Mouse (Mus musculus) heart, embryonic 14.5 days (tissue): Measurements from ENCODE around the gene Cdkn2aip. TPM values are rescaled to one million over a fixed set of nuclear protein-coding genes. Genes with fewer than 3 reads are reported as not detected.

Experiments used
- ATAC-seq: fragments of 200-750 bp; cut with Nextera tagmentation; 2 replicates; pipeline ENCODE4 v1.8.0; 2017; ENCODE audit warnings: low read depth, moderate TSS enrichment; ENCODE audit not compliant: insufficient number of reproducible peaks, insufficient read depth, low FRiP score
- H3K27ac ChIP-seq, 2 experiments: fragments of 200-500 bp in 1 of 2; fragments of 300-500 bp in 1 of 2; sonication (generic) in 1 of 2; replicated peaks in 1 of 2; 2 replicates each; pipeline ENCODE4 v1.5.1; 2012 to 2014; ENCODE audit warnings: low read depth in 2 of 2, low read length in 2 of 2, control low read depth in 1 of 2, mild to moderate bottlenecking in 1 of 2, mixed read lengths in 1 of 2; ENCODE audit not compliant: control insufficient read depth in 1 of 2, insufficient read depth in 1 of 2
- H3K27me3 ChIP-seq: fragments of 300-500 bp; sonication (generic); 2 replicates; pipeline ENCODE4 v1.6.1; 2014; ENCODE audit warnings: mild to moderate bottlenecking, low read length, control low read depth; ENCODE audit not compliant: control insufficient read depth, insufficient read depth
- H3K36me3 ChIP-seq: fragments of 300-500 bp; sonication (generic); 2 replicates; pipeline ENCODE4 v1.6.1; 2014; ENCODE audit warnings: mild to moderate bottlenecking, control low read depth, low read length, mixed read lengths; ENCODE audit not compliant: control insufficient read depth, insufficient read depth
- H3K4me1 ChIP-seq, 2 experiments: fragments of 200-500 bp in 1 of 2; fragments of 300-500 bp in 1 of 2; sonication (generic) in 1 of 2; 2 replicates each; pipeline ENCODE4 v1.6.1; 2012 to 2014; ENCODE audit warnings: low read length in 2 of 2, control low read depth in 1 of 2, mixed read lengths in 1 of 2; ENCODE audit not compliant: control insufficient read depth in 2 of 2, insufficient read depth in 2 of 2
- H3K4me2 ChIP-seq: fragments of 300-500 bp; sonication (generic); 2 replicates; pipeline ENCODE4 v1.6.1; 2014; ENCODE audit warnings: mild to moderate bottlenecking, low read length
- H3K4me3 ChIP-seq, 2 experiments: fragments of 200-500 bp in 1 of 2; fragments of 300-500 bp in 1 of 2; sonication (generic) in 1 of 2; 2 replicates each; pipeline ENCODE4 v1.5.1; 2012 to 2014; ENCODE audit warnings: low read length in 2 of 2, mild to moderate bottlenecking in 2 of 2, control low read depth in 1 of 2, low read depth in 1 of 2, moderate library complexity in 1 of 2; ENCODE audit not compliant: control insufficient read depth in 1 of 2, insufficient read depth in 1 of 2
- H3K9ac ChIP-seq: fragments of 300-500 bp; sonication (generic); 2 replicates; pipeline ENCODE4 v1.6.1; 2014; ENCODE audit warnings: mild to moderate bottlenecking, low read length
- H3K9me3 ChIP-seq: fragments of 300-500 bp; sonication (generic); 2 replicates; pipeline ENCODE4 v1.6.1; 2016; ENCODE audit warnings: low read length, control low read depth; ENCODE audit not compliant: control insufficient read depth
- WGBS: fragments of 180-500 bp; shearing (Covaris S2); extraction: QIAGEN DNeasy Blood & Tissue Kit; methylation state at CpG from one replicate; pipeline ENCODE4 v1.1.7; 2014; 5-methylcytosine and 5-hydroxymethylcytosine counted together
- polyA plus RNA-seq: library from polyadenylated mRNA; unstranded; fragments of >200 nt; fragmentation: Nextera tagmentation; extraction: Ambion mirVana; gene quantifications from 2 replicates; pipeline ENCODE4 v1.2.1, GENCODE M21; 2014

Gene Cdkn2aip
- polyA plus RNA-seq, 1 experiment from 2014 or later: 15.8 TPM

GRCm38 (mm10) chr8:47746304-47746703, 32.6 kb upstream of the Cdkn2aip start:
- no peak overlapping the region for H3K27ac ChIP-seq
- no peak for ATAC-seq
- no peaks in the 10 kb centered on the region for H3K9me3 ChIP-seq
- no peak overlapping the region for H3K4me3 ChIP-seq
- no peaks in the 10 kb centered on the region for H3K27me3 ChIP-seq
- WGBS: 80% methylated on average over 12 of the region's 12 CpGs
- H3K4me1 ChIP-seq: 0 out of 4 replicates have a peak, but pooled peaks cover 0 to 2% of the 10 kb centered on the region in 2 experiments
- no peaks in the 10 kb centered on the region for H3K36me3 ChIP-seq
- H3K9ac ChIP-seq: no peak overlapping the region
- H3K4me2 ChIP-seq: no peak overlapping the region

DNA sequence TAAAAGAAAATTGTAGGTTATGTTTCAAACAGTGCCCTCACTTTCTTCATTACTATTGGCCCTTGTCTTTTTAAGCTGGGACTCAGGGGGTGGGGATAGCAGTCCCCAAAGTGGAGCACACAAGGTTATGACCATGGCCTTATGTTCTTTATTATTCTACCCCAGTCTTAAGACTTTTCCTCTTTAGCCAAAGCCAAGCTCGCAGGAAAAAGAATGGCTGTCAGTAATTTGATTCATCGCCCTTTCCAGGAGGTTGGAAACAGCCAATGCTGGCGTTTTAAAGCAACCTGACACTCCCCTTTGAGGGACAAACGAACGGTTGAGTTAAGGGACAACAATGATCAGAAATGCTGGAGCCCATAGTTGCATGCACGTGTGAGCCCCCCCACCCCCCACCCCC, 32.1 kb upstream of the Cdkn2aip start:
- no peak overlapping the region for H3K4me2 ChIP-seq
- 58% methylated on average over 6 of the region's 6 CpGs for WGBS
- H3K9ac ChIP-seq: no peak overlapping the region
- 0 out of 4 replicates have a peak, but pooled peaks cover 0 to 2% of the 10 kb centered on the region in 2 experiments for H3K4me1 ChIP-seq
- H3K4me3 ChIP-seq: no peak overlapping the region
- no peaks in the 10 kb centered on the region for H3K9me3 ChIP-seq
- no peaks in the 10 kb centered on the region for H3K27me3 ChIP-seq
- ATAC-seq: no peak
- H3K36me3 ChIP-seq: no peaks in the 10 kb centered on the region
- no peak overlapping the region for H3K27ac ChIP-seq

- H3K27me3 ChIP-seq: no peaks in the 10 kb centered on the region
- no peak for ATAC-seq
- H3K36me3 ChIP-seq: no peaks in the 10 kb centered on the region
- H3K4me1 ChIP-seq: 0 out of 4 replicates have a peak, but pooled peaks cover 0 to 2% of the 10 kb centered on the region in 2 experiments
- no peak overlapping the region for H3K27ac ChIP-seq
- no peak overlapping the region for H3K4me3 ChIP-seq
- 71% methylated on average over 9 of the region's 9 CpGs for WGBS
- H3K9me3 ChIP-seq: no peaks in the 10 kb centered on the region
- H3K9ac ChIP-seq: no peak overlapping the region
- H3K4me2 ChIP-seq: no peak overlapping the region
Observed at GRCm38 (mm10) chr8:47744803-47745202, 31.1 kb upstream of the Cdkn2aip start.

- 8% methylated on average over 11 of the region's 11 CpGs for WGBS
- no peak overlapping the region for H3K4me3 ChIP-seq
Observed at GRCm38 (mm10) chr8:47743419-47743818, 29.7 kb upstream of the Cdkn2aip start.

DNA sequence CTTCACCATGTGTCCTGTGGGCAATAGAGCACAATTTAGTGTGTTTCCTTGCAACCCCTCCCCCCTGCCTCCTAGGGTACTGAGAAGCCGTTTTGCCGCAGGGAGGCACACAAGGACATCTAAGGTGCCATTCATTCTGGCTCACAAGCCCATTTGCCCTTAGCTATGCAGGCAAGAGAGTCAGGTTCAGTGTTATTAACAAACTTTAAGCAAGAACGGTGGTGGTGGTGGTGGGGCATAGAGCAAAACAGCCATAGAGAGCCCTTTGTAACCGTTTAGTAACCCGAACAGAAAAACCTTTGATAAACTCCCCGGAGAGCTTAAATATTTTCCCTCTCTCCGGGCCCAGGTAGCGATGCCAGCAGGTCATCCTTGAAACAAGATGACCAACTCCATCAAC, 29.3 kb upstream of the Cdkn2aip start:
- no peak overlapping the region for H3K4me3 ChIP-seq
- H3K27me3 ChIP-seq: no peaks in the 10 kb centered on the region

More at GRCm38 (mm10) chr8:47743419-47743818, 29.7 kb upstream of the Cdkn2aip start:
- no peak for ATAC-seq
- no peaks in the 10 kb centered on the region for H3K27me3 ChIP-seq
- H3K27ac ChIP-seq: no peak overlapping the region
- H3K9me3 ChIP-seq: no peaks in the 10 kb centered on the region
- H3K36me3 ChIP-seq: no peaks in the 10 kb centered on the region
- H3K9ac ChIP-seq: no peak overlapping the region
- peak overlapping the region; percentile 30 for H3K4me2 ChIP-seq
- H3K4me1 ChIP-seq: 0 out of 4 replicates have a peak, but pooled peaks cover 0 to 2% of the 10 kb centered on the region in 2 experiments

DNA sequence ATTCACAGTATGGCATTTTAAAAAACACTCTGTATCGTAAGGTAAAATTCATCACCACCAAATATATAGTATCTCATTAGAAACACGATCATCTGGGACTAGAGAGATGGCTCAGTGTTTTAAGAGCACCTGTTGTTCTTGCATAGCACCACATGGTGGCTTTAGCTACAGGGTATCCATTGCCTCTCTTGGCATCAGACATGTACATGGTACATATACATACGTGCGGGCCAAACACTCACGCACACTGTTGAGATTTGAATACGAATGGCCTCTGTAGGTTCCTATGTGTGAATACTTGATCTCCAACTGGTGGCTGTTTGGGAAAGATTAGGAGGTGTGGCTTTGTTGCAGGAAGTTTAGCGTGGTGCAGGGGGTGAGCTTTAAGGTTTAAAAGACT, 28.6 kb upstream of the Cdkn2aip start:
- H3K9ac ChIP-seq: no peak overlapping the region
- H3K4me1 ChIP-seq: 0 out of 4 replicates have a peak, but pooled peaks cover 0 to 2% of the 10 kb centered on the region in 2 experiments
- H3K36me3 ChIP-seq: no peaks in the 10 kb centered on the region
- H3K4me2 ChIP-seq: no peak overlapping the region
- WGBS: 75% methylated on average over 7 of the region's 7 CpGs
- no peak overlapping the region for H3K27ac ChIP-seq
- H3K4me3 ChIP-seq: no peak overlapping the region
- no peaks in the 10 kb centered on the region for H3K9me3 ChIP-seq
- no peak for ATAC-seq
- no peaks in the 10 kb centered on the region for H3K27me3 ChIP-seq

More for the DNA sequence above, 29.3 kb upstream of the Cdkn2aip start:
- no peak for ATAC-seq
- Histone ChIP-seq H3K4me2 (peak overlapping the region; percentile 30), H3K36me3 (no peaks in the 10 kb centered on the region), H3K9me3 (no peaks in the 10 kb centered on the region), H3K4me1 (0 out of 4 replicates have a peak, but pooled peaks cover 0 to 2% of the 10 kb centered on the region in 2 experiments), H3K27ac (no peak overlapping the region), H3K9ac (no peak overlapping the region)
- 30% methylated on average over 8 of the region's 8 CpGs for WGBS

DNA sequence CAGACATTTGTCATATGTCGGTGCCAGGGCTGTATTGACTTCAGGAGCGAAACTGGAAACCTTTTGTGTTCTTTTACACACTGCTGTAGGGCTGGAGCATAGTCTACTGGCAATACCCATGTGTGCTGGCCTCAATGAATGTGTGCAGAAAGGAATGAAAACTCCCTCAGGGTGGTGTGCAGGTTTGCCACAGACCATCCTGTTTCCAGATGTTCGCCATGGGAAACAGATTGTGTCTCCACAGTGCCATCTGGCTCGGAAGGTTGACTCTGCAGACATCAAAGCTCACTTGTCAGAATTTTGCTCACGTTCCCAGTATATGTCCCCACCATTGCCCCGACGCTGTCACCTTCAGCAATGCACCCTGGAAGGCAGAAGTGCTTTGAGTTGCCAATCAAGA, 23.4 kb upstream of the Cdkn2aip start:
- no peak overlapping the region for H3K4me3 ChIP-seq
- H3K27ac ChIP-seq: no peak overlapping the region
- H3K9me3 ChIP-seq: no peaks in the 10 kb centered on the region
- H3K4me2 ChIP-seq: no peak overlapping the region
- no peaks in the 10 kb centered on the region for H3K27me3 ChIP-seq
- peaks cover 0 to 4% of the 10 kb centered on the region in 2 experiments; a peak in 1 of 4 replicates for H3K4me1 ChIP-seq
- WGBS: 45% methylated on average over 7 of the region's 7 CpGs
- H3K9ac ChIP-seq: no peak overlapping the region
- no peaks in the 10 kb centered on the region for H3K36me3 ChIP-seq
- ATAC-seq: no peak

DNA sequence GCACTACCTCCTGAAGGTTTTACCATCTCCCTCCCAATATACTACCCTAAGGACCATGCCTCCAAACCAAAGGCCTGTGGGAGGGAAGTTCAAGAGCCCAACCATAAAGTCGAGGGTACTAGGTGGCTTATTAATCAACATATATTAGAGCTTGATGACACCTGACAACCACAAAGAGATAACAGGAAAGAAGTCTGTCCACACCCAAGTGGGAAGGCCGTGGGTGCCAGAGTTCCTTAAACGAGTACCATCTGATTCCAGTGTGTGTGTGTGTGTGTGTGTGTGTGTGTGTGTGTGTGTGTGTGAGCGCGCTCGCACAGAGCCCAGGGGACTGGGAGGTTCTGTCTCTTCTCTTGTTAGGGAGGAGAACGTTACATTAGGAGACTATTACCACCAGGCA, 15.6 kb upstream of the Cdkn2aip start:
- Histone ChIP-seq H3K4me2 (no peak overlapping the region), H3K36me3 (no peaks in the 10 kb centered on the region), H3K27me3 (no peaks in the 10 kb centered on the region), H3K9ac (no peak overlapping the region), H3K4me3 (no peak overlapping the region), H3K9me3 (no peaks in the 10 kb centered on the region), H3K4me1 (no peaks in the 10 kb centered on the region), H3K27ac (no peak overlapping the region)
- 69% methylated on average over 7 of the region's 7 CpGs for WGBS
- no peak for ATAC-seq
